Mouse (Mus musculus): ENCODE measurements around the gene Morc4.

- TF ChIP-seq USF1 (IDR thresholded peaks at IDR 0.05; ENCODE audit: low read depth, low read length) (no peak), MAZ (IDR thresholded peaks at IDR 0.05; ENCODE audit: low read depth, low read length) (no peak), ZC3H11A (IDR thresholded peaks at IDR 0.05; ENCODE audit: low read depth, low read length) (no peak)
Measured at GRCm38 (mm10) chrX:139815201-139815600, 56.3 kb downstream of the Morc4 start.
